Mouse (Mus musculus): ENCODE measurements around the gene Itm2b.

The Itm2b gene

GRCm38 (mm10) chr14:73324634-73325455 lies 60.2 kb downstream of the Itm2b start:
- in situ Hi-C loops (cut with MboI, MseI): loop anchor here (5.0 to 10.0 kb wide), 2 partner anchors 180 to 188 kb away; no protein-coding TSS in a partner anchor

GRCm38 (mm10) chr14:73323965-73324364 lies 61.1 kb downstream of the Itm2b start:
- in situ Hi-C loops (cut with MboI, MseI): loop anchor here (10.0 kb wide), 1 partner anchor 181 kb away; no protein-coding TSS in a partner anchor

- in situ Hi-C loops (cut with MboI, MseI): loop anchor here (10.0 kb wide), 1 partner anchor 183 kb away; no protein-coding TSS in a partner anchor
These were observed 62.9 kb downstream of the Itm2b start for GRCm38 (mm10) chr14:73322142-73322541.

- in situ Hi-C loops (cut with MboI, MseI): no loop called here
These were observed 68.2 kb downstream of the Itm2b start for GRCm38 (mm10) chr14:73316933-73317332.

GRCm38 (mm10) chr14:73313864-73314263 lies 71.2 kb downstream of the Itm2b start:
- in situ Hi-C loops (cut with MboI, MseI): no loop called here

- in situ Hi-C loops (cut with MboI, MseI): no loop called here
These were observed 71.7 kb downstream of the Itm2b start for GRCm38 (mm10) chr14:73313396-73313795.

GRCm38 (mm10) chr14:73312909-73313308 lies 72.2 kb downstream of the Itm2b start:
- in situ Hi-C loops (cut with MboI, MseI): no loop called here
